10 mouse cellular contexts compared by ENCODE assay signal in genomic region chr5:133365771-133366170, GRCm38 (mm10).
A peak's percentile ranks its signal among the peaks of the same experiment; 100 is the strongest.
DNase-seq lines count a peak whose midpoint lies in the region; ATAC-seq lines count a peak whose summit lies in the region.
"Had no signal": no experiment of that assay in that cellular context is flagged by ENCODE, and none has a peak within 500 bp of the region (broad histone marks: within the 10 kb centered on the region; RNA-seq: fewer than 3 reads in every experiment).

No protein-coding gene starts in this region.

- DNase-seq in brain, embryonic 18.5 days (ENCODE audit: low read depth, low spot score): peak; percentile 77
- DNase-seq in layer of hippocampus, adult 9-11 months: peak; percentile 86
- DNase-seq in retina, embryonic 14.5 days (ENCODE audit: low spot score): peak; percentile 65
- DNase-seq in liver: no peak
- no peak for DNase-seq in adrenal gland, postnatal 10 days
- DNase-seq in lung, postnatal 10 days: no peak
- DNase-seq: cerebellum, adult 2 months; thymus, postnatal 14 days had no signal

- 0 out of 2 replicates have a peak, but pooled peaks have one; percentile 61 for ATAC-seq in forebrain, embryonic 13.5 days
- ATAC-seq: Patski had no signal

- H3K4me1 ChIP-seq in forebrain, embryonic 13.5 days: peaks cover 9% of the 10 kb centered on the region; the same call in 1 of the 2 replicates

- WGBS in forebrain, embryonic 13.5 days: 62% methylated on average over 3 of the region's 3 CpGs

- H3K36me3 ChIP-seq in forebrain, embryonic 13.5 days (ENCODE audit: poor library complexity, severe bottlenecking): no peaks in the 10 kb centered on the region

- H3K27me3 ChIP-seq in forebrain, embryonic 13.5 days: no peaks in the 10 kb centered on the region
- H3K27me3 ChIP-seq: Patski had no signal

- no peak overlapping the region for H3K4me3 ChIP-seq in forebrain, embryonic 13.5 days

- no peak overlapping the region for H3K9ac ChIP-seq in forebrain, embryonic 13.5 days

- no peaks in the 10 kb centered on the region for H3K9me3 ChIP-seq in forebrain, embryonic 13.5 days (replicated peaks)

- no peak overlapping the region for H3K27ac ChIP-seq in forebrain, embryonic 13.5 days

- no peak overlapping the region for H3K4me2 ChIP-seq in forebrain, embryonic 13.5 days

Comparison
In these comparisons a context has a peak if more than half of its experiments do, and no peak if none do; other contexts are left out.
1. DNase-seq: peak in brain, embryonic 18.5 days (single experiment), layer of hippocampus, adult 9-11 months (single experiment) and retina, embryonic 14.5 days (single experiment); none in liver (single experiment), adrenal gland, postnatal 10 days (single experiment) and lung, postnatal 10 days (single experiment).